Mouse (Mus musculus) G1E (cell line): ENCODE measurements around the gene Clptm1. TPM values are rescaled to one million over a fixed set of nuclear protein-coding genes. Genes with fewer than 3 reads are reported as not detected.

ENCODE experiments used
- ATAC-seq: 2 replicates; pipeline ENCODE4 v1.8.0; 2016; ENCODE audit warnings: mild to moderate bottlenecking; ENCODE audit not compliant: insufficient number of reproducible peaks, poor library complexity, low FRiP score, severe bottlenecking; ENCODE audit errors: extremely low read depth
- DNase-seq: peaks from one replicate; pipeline ENCODE4 v3.0.0; 2012; ENCODE audit warnings: low spot score
- H3K27me3 ChIP-seq: 2 replicates; pipeline ENCODE4 v1.6.1; 2012; ENCODE audit warnings: mild to moderate bottlenecking, low read length, inconsistent platforms; ENCODE audit not compliant: insufficient read depth
- H3K36me3 ChIP-seq: replicated peaks from 2 replicates; pipeline ENCODE3; 2012; ENCODE audit warnings: mild to moderate bottlenecking, inconsistent platforms
- H3K4me1 ChIP-seq: 2 replicates; pipeline ENCODE4 v1.6.1; 2012; ENCODE audit warnings: low read depth, low read length, inconsistent platforms, mixed read lengths; ENCODE audit not compliant: insufficient read depth
- H3K4me3 ChIP-seq: 2 replicates; pipeline ENCODE4 v1.5.1; 2012; ENCODE audit warnings: low read depth, mild to moderate bottlenecking, inconsistent platforms, low read length, moderate library complexity, mixed read lengths
- H3K9me3 ChIP-seq: replicated peaks from 2 replicates; pipeline ENCODE4 v1.6.1; 2012; ENCODE audit warnings: inconsistent platforms
- CTCF ChIP-seq: IDR thresholded peaks from 2 replicates; pipeline ENCODE4 v1.5.1; 2012; ENCODE audit warnings: low read depth, low read length, inconsistent platforms, mixed read lengths
- GATA1 ChIP-seq: IDR thresholded peaks from 2 replicates; pipeline ENCODE4 v1.6.1; 2012; ENCODE audit warnings: borderline replicate concordance, low read length, inconsistent platforms, mixed read lengths
- GATA2 ChIP-seq: IDR thresholded peaks from 2 replicates; pipeline ENCODE4 v1.6.1; 2012; ENCODE audit warnings: low read depth, low read length, inconsistent platforms, borderline replicate concordance
- POLR2AphosphoS5 ChIP-seq: IDR thresholded peaks from 2 replicates; pipeline ENCODE4 v1.6.1; 2012; ENCODE audit warnings: low read depth, low read length, inconsistent platforms; ENCODE audit not compliant: insufficient replicate concordance
- TAL1 ChIP-seq: conservative IDR thresholded peaks from 2 replicates; pipeline ENCODE4 v1.6.1; 2012; ENCODE audit warnings: low read depth, low read length, inconsistent platforms, mixed read lengths
- polyA plus RNA-seq: library from polyadenylated mRNA; stranded (reverse); fragments of >175 nt; gene quantifications from 2 replicates; pipeline ENCODE4 v1.2.3, GENCODE M21; 2012
- total RNA-seq, 2 experiments: library from RNA; stranded (forward) in 1 of 2; stranded (reverse) in 1 of 2; fragments of 200-1000 nt in 1 of 2; fragments of >200 nt in 1 of 2; fragmentation: Nextera tagmentation in 1 of 2; gene quantifications; 2 replicates each; pipeline ENCODE4 v1.2.3; 2014 to 2017

Gene Clptm1
- total and polyA plus RNA-seq, 3 experiments = 26.0 to 74.8 (median 70.0) TPM

DNA sequence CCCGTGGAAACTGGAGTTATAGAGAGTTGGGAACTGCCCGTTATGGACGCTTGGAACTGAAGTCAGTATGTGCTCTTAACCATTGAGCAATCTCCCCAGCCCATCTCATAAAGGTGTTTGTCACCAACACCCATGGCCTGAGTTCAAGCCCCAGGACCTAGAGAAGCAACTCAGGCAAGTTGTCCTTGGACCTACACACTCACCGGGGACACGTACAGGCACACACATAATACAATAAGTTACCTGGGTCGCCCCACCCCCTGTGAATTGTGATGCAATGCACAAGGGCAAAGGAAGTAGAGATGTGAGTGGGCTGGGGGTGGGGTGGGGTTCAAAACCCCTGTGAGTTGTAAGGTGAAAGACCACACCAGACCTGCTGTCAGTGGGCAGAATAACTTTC is 21.7 kb upstream of the Clptm1 start:
- H3K4me3 ChIP-seq = no peak overlapping the region
- DNase-seq (no peak), ATAC-seq (no peak)
- H3K9me3 ChIP-seq = no peaks in the 10 kb centered on the region
- TF ChIP-seq TAL1 = no peak
- TF ChIP-seq GATA2 = no peak
- no peak for TF ChIP-seq GATA1
- no peak for TF ChIP-seq POLR2AphosphoS5
- no peak for TF ChIP-seq CTCF
- H3K27me3 ChIP-seq = peaks cover 5% of the 10 kb centered on the region; the same call in 1 of the 2 replicates
- H3K4me1 ChIP-seq = peaks cover 28% of the 10 kb centered on the region
- H3K36me3 ChIP-seq = no peaks in the 10 kb centered on the region

DNA sequence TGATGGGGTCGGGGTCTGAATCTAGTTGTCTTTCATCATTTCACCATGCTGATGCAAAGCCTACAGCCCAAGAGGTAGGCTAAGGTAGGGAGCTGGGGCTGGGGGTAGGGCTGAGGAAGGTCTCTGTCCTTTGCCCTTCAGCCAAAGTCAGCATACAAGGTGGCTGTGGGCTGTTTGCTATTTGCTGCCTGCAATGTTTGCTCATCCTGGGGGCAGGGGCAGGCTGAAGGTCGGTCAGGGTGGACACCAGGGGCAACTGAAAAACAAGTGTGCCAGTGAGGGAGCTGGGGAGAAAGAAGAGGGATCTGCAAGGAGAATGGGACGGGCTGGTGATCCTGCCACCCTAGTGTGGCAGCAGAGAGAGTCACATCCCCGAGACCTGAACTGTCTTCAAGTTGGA is 20.5 kb upstream of the Clptm1 start:
- no peak for DNase-seq
- TF ChIP-seq CTCF (no peak), GATA2 (no peak), GATA1 (no peak), TAL1 (no peak), POLR2AphosphoS5 (no peak)
- H3K27me3 ChIP-seq = peaks cover 5% of the 10 kb centered on the region; the same call in 1 of the 2 replicates
- ATAC-seq = no peak
- H3K4me3 ChIP-seq = no peak overlapping the region
- no peaks in the 10 kb centered on the region for H3K36me3 ChIP-seq
- H3K4me1 ChIP-seq = peaks cover 23% of the 10 kb centered on the region
- H3K9me3 ChIP-seq = no peaks in the 10 kb centered on the region

DNA sequence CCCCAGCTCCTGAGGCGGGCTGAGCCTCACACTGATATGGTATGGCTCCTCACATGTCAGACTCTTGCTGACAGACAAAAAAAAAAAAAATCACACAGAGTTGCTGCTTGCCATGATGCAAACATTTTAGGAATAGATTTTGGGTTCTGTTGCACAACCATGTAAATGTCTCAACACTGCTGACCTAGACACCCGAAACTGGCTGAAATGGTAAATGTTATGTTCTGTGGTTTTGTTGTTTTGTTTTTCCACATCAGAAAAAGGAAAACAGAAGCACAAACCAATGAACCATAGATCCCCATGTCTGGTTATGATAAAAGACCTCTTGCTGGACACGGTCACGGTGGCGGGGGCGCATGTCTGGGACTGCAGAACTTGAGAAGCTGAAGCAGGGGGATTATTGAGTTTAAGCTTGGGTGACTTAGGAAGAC is 19.0 kb upstream of the Clptm1 start:
- Histone ChIP-seq H3K4me1 (peaks cover 19% of the 10 kb centered on the region), H3K9me3 (no peaks in the 10 kb centered on the region), H3K27me3 (peaks cover 5% of the 10 kb centered on the region; the same call in 1 of the 2 replicates), H3K4me3 (no peak overlapping the region), H3K36me3 (no peaks in the 10 kb centered on the region)
- DNase-seq (no peak), ATAC-seq (no peak)
- TF ChIP-seq GATA1 = no peak
- TF ChIP-seq GATA2 = no peak

DNA sequence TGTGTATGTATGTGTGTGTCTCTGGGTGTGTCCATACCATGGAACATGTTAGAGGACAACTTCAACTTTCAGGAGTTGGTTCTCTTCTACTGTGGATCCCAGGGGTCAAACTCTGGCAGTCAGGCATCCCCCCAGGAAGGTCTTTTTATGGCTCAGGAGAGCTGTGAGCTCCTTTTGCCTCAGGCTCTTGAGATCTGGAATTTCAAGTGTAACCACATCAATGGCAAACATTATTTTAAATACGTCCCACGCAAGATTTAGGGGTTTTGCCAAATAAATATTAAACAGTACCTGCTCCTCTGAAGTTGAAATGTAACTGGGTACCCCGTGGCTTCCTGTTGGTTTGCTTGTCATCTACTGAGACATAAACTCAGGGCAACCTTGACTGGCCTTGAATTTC is 18.1 kb upstream of the Clptm1 start:
- TF ChIP-seq TAL1 (no peak), POLR2AphosphoS5 (no peak), GATA1 (no peak), CTCF (no peak), GATA2 (no peak)
- Histone ChIP-seq H3K4me3 (no peak overlapping the region), H3K4me1 (peaks cover 19% of the 10 kb centered on the region), H3K36me3 (no peaks in the 10 kb centered on the region), H3K9me3 (no peaks in the 10 kb centered on the region), H3K27me3 (peaks cover 10% of the 10 kb centered on the region; the same call in 1 of the 2 replicates)
- ATAC-seq (no peak), DNase-seq (no peak)

DNA sequence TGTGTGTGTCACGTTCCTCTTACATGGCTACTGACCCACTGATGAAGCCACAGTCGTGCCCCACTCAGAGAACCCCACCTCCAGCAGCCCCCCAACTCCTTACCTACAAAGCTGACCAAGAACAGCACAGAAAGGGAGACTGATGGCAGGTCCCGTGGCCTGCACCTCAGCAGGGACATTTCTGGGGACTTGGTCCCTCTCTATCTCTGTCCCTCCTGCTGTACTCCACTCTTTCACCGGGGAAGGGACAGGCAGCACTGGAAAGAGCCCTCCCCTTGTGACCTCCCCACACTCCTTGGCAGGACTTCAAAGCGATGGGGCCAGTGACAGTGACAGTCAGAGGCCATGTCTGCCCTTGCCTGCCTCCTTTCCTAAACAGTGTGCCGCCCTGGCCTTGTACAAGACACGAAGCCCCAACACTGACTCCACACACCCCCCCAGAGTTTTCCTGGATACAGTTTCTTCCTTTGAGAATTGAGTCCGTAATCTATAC is 16.4 kb upstream of the Clptm1 start, which contains the start of the genes Gm44805 and Apoc4:
Gene Gm44805, minus strand, starts transcription at position 222 of the 493 bp plus-strand sequence.
Gene Apoc4, minus strand, starts transcription at position 278 of the 493 bp plus-strand sequence.
- Histone ChIP-seq H3K4me1 (peaks cover 17% of the 10 kb centered on the region), H3K4me3 (no peak within 1 kb of the TSS)
- no peak for ATAC-seq

DNA sequence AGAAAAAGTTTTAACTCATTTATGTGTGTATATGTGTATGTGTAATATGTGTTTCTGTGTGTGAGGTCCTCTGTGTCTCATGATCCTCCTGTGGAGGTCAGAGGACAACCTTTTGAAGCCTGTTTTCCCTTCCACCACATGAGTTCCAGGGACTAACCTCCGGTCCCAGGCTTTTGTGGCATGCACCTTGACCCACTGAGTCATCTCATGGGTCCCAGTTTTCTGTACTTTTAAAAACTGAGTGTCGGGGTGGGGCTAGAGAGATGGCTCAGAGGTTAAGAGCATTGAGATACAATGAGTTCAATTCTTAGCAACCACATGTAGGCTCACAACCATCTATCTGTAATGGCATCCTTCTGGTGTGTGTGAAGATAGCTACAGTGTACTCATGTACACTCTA is 15.9 kb upstream of the Clptm1 start:
- H3K9me3 ChIP-seq = no peaks in the 10 kb centered on the region
- peaks cover 20% of the 10 kb centered on the region for H3K4me1 ChIP-seq
- TF ChIP-seq POLR2AphosphoS5 (no peak), TAL1 (no peak), CTCF (no peak), GATA2 (no peak), GATA1 (no peak)
- ATAC-seq = no peak
- DNase-seq = no peak
- H3K27me3 ChIP-seq = peaks cover 12% of the 10 kb centered on the region; the same call in 1 of the 2 replicates
- H3K36me3 ChIP-seq = no peaks in the 10 kb centered on the region
- no peak overlapping the region for H3K4me3 ChIP-seq

More for the DNA sequence above, 16.4 kb upstream of the Clptm1 start, which contains the start of the genes Gm44805 and Apoc4:
- no peak for DNase-seq
- Histone ChIP-seq H3K27me3 (peaks cover 10% of the 10 kb centered on the region; the same call in 1 of the 2 replicates), H3K9me3 (no peaks in the 10 kb centered on the region), H3K36me3 (no peaks in the 10 kb centered on the region)
- TF ChIP-seq GATA1 (no peak), TAL1 (no peak), POLR2AphosphoS5 (no peak), GATA2 (no peak), CTCF (no peak)
